Mouse (Mus musculus): Measurements from ENCODE around the gene Ptprg.

- no peak for TF ChIP-seq CTCF (IDR thresholded peaks at IDR 0.05; ENCODE audit: borderline replicate concordance, insufficient read depth, low read depth, low read length)
- TF ChIP-seq POLR2A (IDR thresholded peaks at IDR 0.05; ENCODE audit: borderline replicate concordance, insufficient read depth, low read length): no peak
Observed at GRCm38 (mm10) chr14:11852896-11853295, 299.6 kb downstream of the Ptprg start.

Data from cerebellum, adult 2 months (tissue).